Mouse (Mus musculus) midbrain, postnatal 0 days (tissue): ENCODE measurements at regions not wholly inside any gene's neighbourhood (a gene's known extent, or its start where the extent isn't known, plus 50 kb on each side); places are given as distances from the start of the nearest gene placed in this dataset.

Experiments
- ATAC-seq: fragments of 200-750 bp; cut with Nextera tagmentation; 2 replicates; pipeline ENCODE4 v1.8.0; 2017; ENCODE audit warnings: moderate number of reproducible peaks, mild to moderate bottlenecking, moderate TSS enrichment, moderate library complexity; ENCODE audit not compliant: low FRiP score
- DNase-seq: peaks from one replicate; pipeline ENCODE4 v3.0.0-alpha.2; 2015; ENCODE audit warnings: low spot score
- H3K27ac ChIP-seq: fragments of 300-500 bp; sonication (generic); 2 replicates; pipeline ENCODE4 v1.5.1; 2014; ENCODE audit warnings: low read depth, mild to moderate bottlenecking, low read length, mixed read lengths
- H3K27me3 ChIP-seq: fragments of 300-500 bp; sonication (generic); 2 replicates; pipeline ENCODE4 v1.6.1; 2014; ENCODE audit warnings: low read length, control low read depth, mixed read lengths; ENCODE audit not compliant: insufficient read depth
- H3K36me3 ChIP-seq: fragments of 300-500 bp; sonication (generic); 2 replicates; pipeline ENCODE4 v1.6.1; 2014; ENCODE audit warnings: low read length, control low read depth, mixed read lengths; ENCODE audit not compliant: insufficient read depth
- H3K4me1 ChIP-seq: fragments of 300-500 bp; sonication (generic); 2 replicates; pipeline ENCODE4 v1.6.1; 2014; ENCODE audit warnings: mild to moderate bottlenecking, control low read depth, antibody characterized with exemption, low read length, mixed read lengths; ENCODE audit not compliant: insufficient read depth
- H3K4me2 ChIP-seq: fragments of 300-500 bp; sonication (generic); 2 replicates; pipeline ENCODE4 v1.6.1; 2014; ENCODE audit warnings: low read depth, mild to moderate bottlenecking, low read length, mixed read lengths; ENCODE audit not compliant: poor library complexity, severe bottlenecking
- H3K4me3 ChIP-seq: fragments of 300-500 bp; sonication (generic); 2 replicates; pipeline ENCODE4 v1.5.1; 2014; ENCODE audit warnings: low read depth, mild to moderate bottlenecking, low read length, moderate library complexity
- H3K9ac ChIP-seq: fragments of 300-500 bp; sonication (generic); replicated peaks from 2 replicates; pipeline ENCODE4 v1.6.1; 2014; ENCODE audit warnings: mild to moderate bottlenecking, low read length, moderate library complexity, mixed read lengths; ENCODE audit not compliant: poor library complexity, severe bottlenecking
- H3K9me3 ChIP-seq: fragments of 300-500 bp; sonication (generic); 2 replicates; pipeline ENCODE4 v1.6.1; 2016; ENCODE audit warnings: low read length, control low read depth
- CTCF ChIP-seq: IDR thresholded peaks from 2 replicates; pipeline ENCODE4 v1.5.1; 2016; ENCODE audit warnings: antibody characterized with exemption, mild to moderate bottlenecking
- WGBS: fragments of 180-500 bp; shearing (Covaris S2); extraction: QIAGEN DNeasy Blood & Tissue Kit; methylation state at CpG from one replicate; pipeline ENCODE4 v1.1.7; 2014; 5-methylcytosine and 5-hydroxymethylcytosine counted together

- no peak overlapping the region for H3K4me2 ChIP-seq
- H3K4me1 ChIP-seq, result peaks cover 4% of the 10 kb centered on the region; the same call in 1 of the 2 replicates
- no peak overlapping the region for H3K4me3 ChIP-seq
- TF ChIP-seq CTCF, result no peak
- no peaks in the 10 kb centered on the region for H3K9me3 ChIP-seq
- no peaks in the 10 kb centered on the region for H3K27me3 ChIP-seq
- 70% methylated on average over 6 of the region's 6 CpGs for WGBS
- ATAC-seq, result no peak
- no peak overlapping the region for H3K27ac ChIP-seq
- DNase-seq, result no peak
- no peaks in the 10 kb centered on the region for H3K36me3 ChIP-seq
- H3K9ac ChIP-seq, result no peak overlapping the region
Observed at GRCm38 (mm10) chr15:62087755-62088154, 1164.9 kb upstream of the A1bg start.

DNA sequence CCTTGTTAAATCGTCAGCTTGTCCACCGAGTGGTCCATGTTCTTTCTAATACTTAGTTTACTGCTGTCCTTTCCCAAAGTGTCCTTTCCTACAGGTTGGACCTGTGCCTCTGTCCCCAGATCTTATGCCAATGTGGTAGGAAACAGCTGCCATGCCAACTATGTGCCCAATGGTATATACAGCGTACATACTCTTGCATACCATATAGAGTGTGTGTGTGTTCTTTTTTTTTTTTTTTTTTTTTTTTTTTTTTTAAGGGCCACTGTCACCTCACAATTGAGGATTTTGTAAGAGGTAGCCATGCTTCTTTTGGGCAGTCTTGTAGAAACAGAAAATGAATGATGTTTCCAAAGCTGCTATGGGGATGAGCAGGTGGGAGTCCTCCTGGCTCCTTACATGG, 1163.2 kb upstream of the A1bg start:
- Histone ChIP-seq H3K9ac (no peak overlapping the region), H3K36me3 (no peaks in the 10 kb centered on the region), H3K4me3 (no peak overlapping the region), H3K27ac (no peak overlapping the region), H3K4me1 (no peaks in the 10 kb centered on the region), H3K27me3 (no peaks in the 10 kb centered on the region), H3K9me3 (no peaks in the 10 kb centered on the region), H3K4me2 (no peak overlapping the region)
- WGBS, result 86% methylated on average over 3 of the region's 3 CpGs
- DNase-seq (no peak), ATAC-seq (no peak)
- TF ChIP-seq CTCF, result no peak

DNA sequence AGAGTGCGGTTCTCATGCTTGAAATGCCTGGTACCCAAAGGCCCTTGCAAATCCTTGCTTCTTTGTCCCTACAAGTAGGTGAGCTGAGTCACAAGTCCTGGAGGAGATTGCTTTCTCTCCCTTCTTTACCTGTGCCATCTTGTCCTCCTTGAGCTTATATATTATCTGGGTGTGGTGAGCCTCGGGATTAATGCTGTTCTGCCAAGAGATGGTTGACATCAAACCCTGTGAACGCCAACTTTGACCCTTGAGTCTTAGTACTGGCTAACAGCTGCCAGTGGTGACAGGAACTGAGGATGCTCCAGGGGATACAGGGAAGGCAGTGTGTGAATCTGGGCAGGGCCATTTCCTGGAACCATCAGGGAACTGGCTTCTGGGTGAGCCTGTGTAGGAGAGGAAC, 1160.5 kb upstream of the A1bg start:
- TF ChIP-seq CTCF, result no peak
- Histone ChIP-seq H3K4me2 (no peak overlapping the region), H3K4me1 (no peaks in the 10 kb centered on the region), H3K27me3 (no peaks in the 10 kb centered on the region), H3K9ac (no peak overlapping the region), H3K9me3 (no peaks in the 10 kb centered on the region), H3K4me3 (no peak overlapping the region), H3K27ac (no peak overlapping the region), H3K36me3 (no peaks in the 10 kb centered on the region)
- DNase-seq, result no peak
- WGBS, result 90% methylated on average over 3 of the region's 3 CpGs
- ATAC-seq, result no peak

DNA sequence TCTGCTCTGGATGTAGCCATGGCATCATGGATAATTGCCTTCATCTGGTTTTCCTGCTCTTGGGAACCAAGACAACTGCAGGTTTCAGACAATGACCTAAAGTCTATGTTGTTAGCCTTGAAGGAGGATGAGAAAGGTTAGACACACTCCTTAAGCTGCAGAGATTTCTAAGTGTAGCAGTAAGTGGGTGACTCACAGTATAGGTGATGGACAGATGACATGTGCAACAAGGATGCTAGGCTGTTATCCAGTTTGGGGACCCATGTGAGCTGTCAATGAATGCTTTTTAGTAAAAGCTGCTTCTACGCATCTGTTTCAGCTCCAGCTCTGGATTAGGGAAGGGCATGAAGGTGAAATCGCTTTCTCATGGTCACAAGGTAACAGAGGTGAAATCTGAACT, 1159.7 kb upstream of the A1bg start:
- Histone ChIP-seq H3K27me3 (no peaks in the 10 kb centered on the region), H3K4me3 (no peak overlapping the region), H3K9ac (no peak overlapping the region), H3K4me2 (no peak overlapping the region), H3K4me1 (no peaks in the 10 kb centered on the region), H3K9me3 (no peaks in the 10 kb centered on the region), H3K27ac (no peak overlapping the region), H3K36me3 (no peaks in the 10 kb centered on the region)
- DNase-seq (no peak), ATAC-seq (no peak)
- no peak for TF ChIP-seq CTCF
- 93% methylated on average over 2 of the region's 2 CpGs for WGBS

DNA sequence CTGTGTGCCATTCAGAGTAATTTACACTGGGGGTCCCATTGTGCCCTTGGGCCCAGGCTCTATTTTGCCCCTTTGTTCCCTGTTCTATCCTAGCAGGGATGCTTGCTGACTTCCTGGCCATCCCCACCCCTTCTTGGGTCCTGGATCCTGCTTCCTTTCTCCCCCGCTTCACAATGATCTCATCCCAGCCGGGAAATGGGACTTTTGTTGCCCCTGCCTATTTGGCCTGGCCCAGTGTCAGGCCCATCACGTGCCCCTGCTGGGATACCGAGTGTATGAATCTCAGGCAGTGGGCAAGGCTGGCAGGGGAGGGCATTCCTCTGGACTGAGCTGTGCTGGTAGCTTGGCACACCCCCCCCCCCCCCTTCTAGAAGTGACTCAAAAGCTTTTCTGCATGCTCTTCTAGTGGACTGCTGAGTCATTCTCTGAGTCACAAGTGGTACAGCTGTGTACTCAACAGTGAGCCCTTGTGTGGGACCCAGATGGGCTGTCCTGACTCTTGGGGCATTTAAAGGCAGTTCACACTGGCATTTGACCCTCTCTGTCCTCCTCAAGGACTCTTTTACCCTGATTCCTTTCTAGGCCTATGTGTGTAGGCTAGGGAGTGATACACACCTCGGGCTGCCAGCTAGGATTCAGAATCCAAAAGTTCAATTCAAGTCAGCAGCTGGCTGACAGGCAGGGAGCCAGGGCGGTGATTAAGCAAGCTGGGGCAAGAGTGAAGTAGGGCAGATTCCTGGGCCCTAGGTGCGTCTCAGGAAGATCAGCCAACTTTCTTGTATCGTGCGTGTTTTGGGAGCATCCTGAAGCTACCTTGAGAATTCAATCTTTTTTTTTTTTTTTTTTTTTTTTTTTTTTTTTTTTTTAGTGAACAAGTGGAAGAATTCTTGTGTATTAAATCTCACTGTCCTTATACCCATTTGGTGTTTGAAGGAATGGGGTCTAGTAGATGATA, 1156.6 kb upstream of the A1bg start:
- DNase-seq (peak; percentile 68), ATAC-seq (peak; percentile 88)
- no peaks in the 10 kb centered on the region for H3K4me1 ChIP-seq
- H3K4me3 ChIP-seq, result no peak overlapping the region
- no peak for TF ChIP-seq CTCF
- no peaks in the 10 kb centered on the region for H3K9me3 ChIP-seq
- no peaks in the 10 kb centered on the region for H3K36me3 ChIP-seq
- H3K27me3 ChIP-seq, result no peaks in the 10 kb centered on the region
- H3K27ac ChIP-seq, result no peak overlapping the region
- no peak overlapping the region for H3K9ac ChIP-seq
- WGBS, result 68% methylated on average over 9 of the region's 9 CpGs
- no peak overlapping the region for H3K4me2 ChIP-seq

GRCm38 (mm10) chr15:62076552-62077234, 1153.9 kb upstream of the A1bg start:
- H3K36me3 ChIP-seq, result no peaks in the 10 kb centered on the region
- no peak overlapping the region for H3K27ac ChIP-seq
- H3K4me2 ChIP-seq, result no peak overlapping the region
- ATAC-seq (no peak), DNase-seq (no peak)
- 94% methylated on average over 5 of the region's 5 CpGs for WGBS
- no peak overlapping the region for H3K4me3 ChIP-seq
- no peaks in the 10 kb centered on the region for H3K27me3 ChIP-seq
- H3K9me3 ChIP-seq, result no peaks in the 10 kb centered on the region
- TF ChIP-seq CTCF, result no peak
- H3K9ac ChIP-seq, result no peak overlapping the region
- no peaks in the 10 kb centered on the region for H3K4me1 ChIP-seq
